Mouse (Mus musculus) C2C12 (cell line): ENCODE measurements around the gene Gucy2d.

Source experiments
- CEBPB ChIP-seq: IDR thresholded peaks from one replicate; pipeline ENCODE4 v1.6.1; 2011; ENCODE audit warnings: low read depth, mild to moderate bottlenecking, control low read depth, moderate library complexity
- CTCF ChIP-seq: IDR thresholded peaks from one replicate; pipeline ENCODE4 v1.5.1; 2011; ENCODE audit not compliant: control insufficient read depth, insufficient read depth, insufficient read length
- MAX ChIP-seq: IDR thresholded peaks from one replicate; pipeline ENCODE4 v1.6.1; 2011; ENCODE audit warnings: mild to moderate bottlenecking, control low read depth
- MYOD1 ChIP-seq: IDR thresholded peaks from one replicate; pipeline ENCODE4 v1.6.1; 2011; ENCODE audit warnings: low read depth; ENCODE audit not compliant: control insufficient read depth, insufficient read length
- MYOG ChIP-seq: IDR thresholded peaks from one replicate; pipeline ENCODE4 v1.6.1; 2011; ENCODE audit not compliant: control insufficient read depth, insufficient read length; ENCODE audit errors: extremely low read depth
- USF1 ChIP-seq: IDR thresholded peaks from one replicate; pipeline ENCODE4 v1.6.1; 2011; ENCODE audit warnings: low read depth, mild to moderate bottlenecking, control low read depth, moderate library complexity

DNA sequence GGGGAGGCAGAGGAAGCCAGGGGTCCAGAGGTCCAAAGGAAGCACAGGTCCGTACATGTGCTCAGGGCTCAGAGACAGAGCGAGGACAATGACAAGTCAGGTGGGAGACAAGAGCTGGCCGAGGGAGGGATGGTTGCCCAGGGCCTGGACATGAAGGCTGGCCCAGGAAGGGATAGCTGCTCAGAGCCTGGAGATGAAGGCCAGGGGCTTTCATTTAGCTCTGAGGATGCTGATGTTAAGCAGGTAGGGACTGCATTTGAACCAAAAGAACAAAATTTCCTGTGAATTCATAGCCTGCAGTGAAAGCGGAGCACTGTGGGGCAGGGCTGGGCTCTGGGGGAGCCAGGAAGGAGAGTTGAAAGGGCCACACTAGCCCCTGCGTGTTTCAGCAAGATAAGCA lies 52.1 kb downstream of the Gucy2d start:
- TF ChIP-seq CTCF (no peak), MAX (no peak), USF1 (no peak), CEBPB (no peak), MYOG (no peak), MYOD1 (no peak)
